ENCODE assay signal across 23 mouse cellular contexts in genomic region chr2:165909731-165910130, GRCm38 (mm10). TPM values are rescaled to one million over a fixed set of nuclear protein-coding genes. Genes with fewer than 3 reads are reported as not detected.
DNase-seq lines count a peak whose midpoint lies in the region; ATAC-seq and TF ChIP-seq lines count a peak whose summit lies in the region.
"Had no signal": no experiment of that assay in that cellular context is flagged by ENCODE, and none has a peak within 500 bp of the region (broad histone marks: within the 10 kb centered on the region; RNA-seq: fewer than 3 reads in every experiment).

No protein-coding gene starts in this region.

- no peak for TF ChIP-seq CTCF in cerebellum, adult 2 months (IDR thresholded peaks at IDR 0.05; ENCODE audit: borderline replicate concordance, insufficient read depth, low read depth, low read length)

- DNase-seq in limb, embryonic 14.5 days (ENCODE audit: low spot score): peak; percentile 53
- DNase-seq in lung, postnatal 14 days: peak; percentile 30
- DNase-seq in layer of hippocampus, postnatal 10 days (ENCODE audit: low spot score in 2 of 2): no peak
- DNase-seq in cerebellum, adult 2 months: no peak
- no peak for DNase-seq in left cerebral cortex, postnatal 4 days
- DNase-seq: adrenal gland, adult 2 months; cerebellum, adult 9-10 months; gastrocnemius, postnatal 10 days; heart, adult 2 months; heart, postnatal 4 days; kidney, adult 18-20 months; kidney, postnatal 10 days; liver; right cerebral cortex, postnatal 4 days; thymus, adult 18-20 months; thymus, postnatal 4 days had no signal

- peaks cover 13% of the 10 kb centered on the region for H3K4me1 ChIP-seq in embryonic facial prominence, embryonic 12.5 days
- H3K4me1 ChIP-seq in embryonic facial prominence, embryonic 15.5 days: peaks cover 31% of the 10 kb centered on the region
- no peaks in the 10 kb centered on the region for H3K4me1 ChIP-seq in limb, embryonic 14.5 days (ENCODE audit: control insufficient read depth, insufficient read depth, low read length)
- H3K4me1 ChIP-seq in cerebellum, adult 2 months (ENCODE audit: control insufficient read depth, insufficient read depth, low read length): peaks cover 14% of the 10 kb centered on the region
- no peaks in the 10 kb centered on the region for H3K4me1 ChIP-seq in forebrain, embryonic 16.5 days (replicated peaks; ENCODE audit: control insufficient read depth, insufficient read depth, low read length)

- H3K4me3 ChIP-seq in embryonic facial prominence, embryonic 12.5 days: no peak overlapping the region
- no peak overlapping the region for H3K4me3 ChIP-seq in embryonic facial prominence, embryonic 15.5 days (replicated peaks)
- H3K4me3 ChIP-seq in limb, embryonic 14.5 days (replicated peaks; ENCODE audit: low read length): no peak overlapping the region
- no peak overlapping the region for H3K4me3 ChIP-seq in cerebellum, adult 2 months (replicated peaks; ENCODE audit: insufficient read depth, low read depth, low read length)
- H3K4me3 ChIP-seq in forebrain, embryonic 16.5 days (replicated peaks; ENCODE audit: low read length): no peak overlapping the region
- H3K4me3 ChIP-seq: embryonic facial prominence, embryonic 13.5 days; heart, adult 2 months; heart, embryonic 15.5 days; hindbrain, embryonic 15.5 days; layer of hippocampus, adult 2 months had no signal

- no peak for ATAC-seq in embryonic facial prominence, embryonic 12.5 days (ENCODE audit: insufficient number of reproducible peaks, insufficient read depth, low FRiP score, low TSS enrichment)
- ATAC-seq in embryonic facial prominence, embryonic 15.5 days (ENCODE audit: insufficient number of reproducible peaks, low FRiP score, low TSS enrichment, low read depth): no peak
- ATAC-seq in limb, embryonic 14.5 days (ENCODE audit: low FRiP score, low read depth): no peak
- ATAC-seq in forebrain, embryonic 16.5 days: no peak

- H3K9ac ChIP-seq in embryonic facial prominence, embryonic 12.5 days: no peak overlapping the region
- no peak overlapping the region for H3K9ac ChIP-seq in embryonic facial prominence, embryonic 15.5 days
- H3K9ac ChIP-seq in limb, embryonic 14.5 days (ENCODE audit: low read depth, low read length, severe bottlenecking): no peak overlapping the region; the same call in 1 of the 2 replicates
- H3K9ac ChIP-seq in forebrain, embryonic 16.5 days (replicated peaks; ENCODE audit: low read depth, low read length): no peak overlapping the region
- H3K9ac ChIP-seq: embryonic facial prominence, embryonic 13.5 days; heart, embryonic 15.5 days; hindbrain, embryonic 15.5 days had no signal

- intact Hi-C loops in left cerebral cortex, postnatal 4 days (cut with DNase I): loop anchor here (5.0 to 10.0 kb wide), 2 partner anchors 127 to 385 kb away; no protein-coding TSS in a partner anchor

- peak overlapping the region; percentile 41; the same call in 1 of the 2 replicates for H3K27ac ChIP-seq in embryonic facial prominence, embryonic 12.5 days
- H3K27ac ChIP-seq in embryonic facial prominence, embryonic 15.5 days (replicated peaks): peak overlapping the region; percentile 66; the same call in 1 of the 2 replicates
- no peak overlapping the region for H3K27ac ChIP-seq in limb, embryonic 14.5 days (replicated peaks; ENCODE audit: low read depth, low read length)
- H3K27ac ChIP-seq in cerebellum, adult 2 months (ENCODE audit: insufficient read depth, low read length): no peak overlapping the region
- no peak overlapping the region for H3K27ac ChIP-seq in forebrain, embryonic 16.5 days (ENCODE audit: low read length)
- H3K27ac ChIP-seq: embryonic facial prominence, embryonic 13.5 days; heart, adult 2 months; heart, embryonic 15.5 days; hindbrain, embryonic 15.5 days; layer of hippocampus, adult 2 months had no signal

- no peak for TF ChIP-seq POLR2A in limb, embryonic 14.5 days (IDR thresholded peaks at IDR 0.05; ENCODE audit: borderline replicate concordance, extremely low read depth, insufficient read depth, insufficient read length)
- no peak for TF ChIP-seq POLR2A in cerebellum, adult 2 months (IDR thresholded peaks at IDR 0.05; ENCODE audit: borderline replicate concordance, insufficient read depth, low read length)

- no peaks in the 10 kb centered on the region for H3K9me3 ChIP-seq in embryonic facial prominence, embryonic 12.5 days
- H3K9me3 ChIP-seq in embryonic facial prominence, embryonic 15.5 days (replicated peaks): no peaks in the 10 kb centered on the region
- no peaks in the 10 kb centered on the region for H3K9me3 ChIP-seq in limb, embryonic 14.5 days (ENCODE audit: control insufficient read depth, low read length)
- no peaks in the 10 kb centered on the region for H3K9me3 ChIP-seq in forebrain, embryonic 16.5 days (ENCODE audit: control insufficient read depth, low read length)
- H3K9me3 ChIP-seq: embryonic facial prominence, embryonic 13.5 days; heart, embryonic 15.5 days; hindbrain, embryonic 15.5 days had no signal

- no peaks in the 10 kb centered on the region for H3K36me3 ChIP-seq in embryonic facial prominence, embryonic 12.5 days
- no peaks in the 10 kb centered on the region for H3K36me3 ChIP-seq in embryonic facial prominence, embryonic 15.5 days
- H3K36me3 ChIP-seq in limb, embryonic 14.5 days (ENCODE audit: control insufficient read depth, insufficient read depth, low read length): no peaks in the 10 kb centered on the region
- H3K36me3 ChIP-seq in forebrain, embryonic 16.5 days (ENCODE audit: control insufficient read depth, insufficient read depth): no peaks in the 10 kb centered on the region
- H3K36me3 ChIP-seq: embryonic facial prominence, embryonic 13.5 days; heart, embryonic 15.5 days; hindbrain, embryonic 15.5 days had no signal

- H3K27me3 ChIP-seq in embryonic facial prominence, embryonic 12.5 days: no peaks in the 10 kb centered on the region
- H3K27me3 ChIP-seq in embryonic facial prominence, embryonic 15.5 days: no peaks in the 10 kb centered on the region
- H3K27me3 ChIP-seq in limb, embryonic 14.5 days (ENCODE audit: control insufficient read depth, insufficient read depth, low read length): no peaks in the 10 kb centered on the region
- H3K27me3 ChIP-seq in cerebellum, adult 2 months (ENCODE audit: control insufficient read depth, insufficient read depth, low read length): no peaks in the 10 kb centered on the region
- no peaks in the 10 kb centered on the region for H3K27me3 ChIP-seq in forebrain, embryonic 16.5 days (replicated peaks; ENCODE audit: control insufficient read depth, insufficient read depth, low read length)
- H3K27me3 ChIP-seq: embryonic facial prominence, embryonic 13.5 days; heart, embryonic 15.5 days; hindbrain, embryonic 15.5 days had no signal

- no peak overlapping the region for H3K4me2 ChIP-seq in embryonic facial prominence, embryonic 12.5 days (replicated peaks)
- H3K4me2 ChIP-seq in embryonic facial prominence, embryonic 15.5 days (replicated peaks): no peak overlapping the region
- H3K4me2 ChIP-seq in limb, embryonic 14.5 days (replicated peaks; ENCODE audit: low read depth, low read length, severe bottlenecking): no peak overlapping the region
- no peak overlapping the region for H3K4me2 ChIP-seq in forebrain, embryonic 16.5 days (ENCODE audit: low read length)
- H3K4me2 ChIP-seq: embryonic facial prominence, embryonic 13.5 days; heart, embryonic 15.5 days; hindbrain, embryonic 15.5 days had no signal

RNA-seq across cellular contexts. Expression of gene Zmynd8, which starts 10.9 kb away (rescaled TPM):
- 58.9 and 64.2 TPM in 2 replicates for polyA plus RNA-seq in embryonic facial prominence, embryonic 12.5 days (2016; fragmentation: Nextera tagmentation; extraction: Ambion mirVana)
- 50.4 and 50.9 TPM in 2 replicates for polyA plus RNA-seq in embryonic facial prominence, embryonic 15.5 days (2015; fragmentation: Nextera tagmentation; extraction: Ambion mirVana)
- 47.6 and 49.5 TPM in 2 replicates for polyA plus RNA-seq in limb, embryonic 14.5 days (2012; rRNA removed)
- 30.2 and 39.8 TPM in 2 replicates for polyA plus RNA-seq in limb, embryonic 14.5 days (2014; fragmentation: Nextera tagmentation; extraction: Ambion mirVana)
- total RNA-seq in layer of hippocampus, postnatal 10 days (2021): 100 to 1,000 TPM; 112 to 116 TPM
- 85.5 and 86.6 TPM in 2 replicates for polyA plus RNA-seq in cerebellum, adult 2 months (2012; rRNA removed)
- polyA plus RNA-seq in forebrain, embryonic 16.5 days (2015; fragmentation: Nextera tagmentation; extraction: Ambion mirVana): 69.8 and 81.5 TPM in 2 replicates
- total RNA-seq in left cerebral cortex, postnatal 4 days (2021): 100 to 1,000 TPM; 118 to 120 TPM

Comparison
In these comparisons a context has a peak if more than half of its experiments do, and no peak if none do; other contexts are left out.
1. H3K27ac ChIP-seq: peak in embryonic facial prominence, embryonic 12.5 days (single experiment) and embryonic facial prominence, embryonic 15.5 days (single experiment); none in limb, embryonic 14.5 days (single experiment), cerebellum, adult 2 months (single experiment) and forebrain, embryonic 16.5 days (single experiment).
2. DNase-seq: peak in limb, embryonic 14.5 days (single experiment) and lung, postnatal 14 days (single experiment); none in layer of hippocampus, postnatal 10 days (0 of 2), cerebellum, adult 2 months (0 of 2) and left cerebral cortex, postnatal 4 days (single experiment).